Mouse (Mus musculus) 3134 (cell line): ENCODE results near the gene Mybpc1.
"Not testable (repeated sequence)": the region's sequence is repeated elsewhere in the genome, so short reads cannot be mapped to it uniquely, and the experiment has no call there.

Experiments used
- DNase-seq: peaks from one replicate; pipeline ENCODE4 v3.0.0-alpha.2; 2011; ENCODE audit warnings: low spot score; ENCODE audit not compliant: insufficient read length; ENCODE audit errors: extremely low read depth

Gene Mybpc1

DNA sequence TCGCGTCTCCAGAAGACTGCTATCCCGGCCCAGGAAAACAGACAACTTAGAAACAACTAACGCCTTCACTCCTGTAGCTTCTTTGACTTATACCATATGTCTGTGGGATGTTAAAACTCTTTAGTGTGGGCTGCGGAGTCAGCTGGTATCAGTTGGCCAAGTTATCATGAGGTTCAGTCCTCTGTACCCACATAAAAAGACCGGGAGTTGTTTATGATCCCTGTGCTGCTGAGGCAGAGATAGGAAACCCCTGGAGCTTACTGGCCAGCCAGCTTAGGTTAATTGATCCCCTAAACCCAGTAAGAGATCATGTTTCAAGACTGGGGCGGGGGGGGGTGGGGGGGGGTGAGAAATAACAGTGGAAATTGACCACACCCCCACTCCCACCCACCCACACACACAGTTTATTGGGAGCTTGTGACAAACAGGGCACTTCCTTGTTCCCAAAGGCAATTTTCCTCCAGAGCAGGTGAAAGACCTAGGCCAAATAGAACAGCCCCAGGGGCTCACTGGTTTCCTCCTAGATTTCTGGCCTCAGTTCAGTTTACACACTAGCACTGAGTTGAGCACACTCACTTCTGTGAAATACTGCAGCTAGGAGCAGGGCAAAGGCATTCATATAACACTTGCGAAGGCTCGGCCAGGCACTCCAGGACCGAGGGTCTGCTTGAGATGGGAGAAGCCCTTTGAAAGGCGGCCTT, 107.9 kb downstream of the Mybpc1 start:
- DNase-seq: no peak

- no peak for DNase-seq
Observed at GRCm38 (mm10) chr10:88494959-88495587, 109.9 kb downstream of the Mybpc1 start.

DNA sequence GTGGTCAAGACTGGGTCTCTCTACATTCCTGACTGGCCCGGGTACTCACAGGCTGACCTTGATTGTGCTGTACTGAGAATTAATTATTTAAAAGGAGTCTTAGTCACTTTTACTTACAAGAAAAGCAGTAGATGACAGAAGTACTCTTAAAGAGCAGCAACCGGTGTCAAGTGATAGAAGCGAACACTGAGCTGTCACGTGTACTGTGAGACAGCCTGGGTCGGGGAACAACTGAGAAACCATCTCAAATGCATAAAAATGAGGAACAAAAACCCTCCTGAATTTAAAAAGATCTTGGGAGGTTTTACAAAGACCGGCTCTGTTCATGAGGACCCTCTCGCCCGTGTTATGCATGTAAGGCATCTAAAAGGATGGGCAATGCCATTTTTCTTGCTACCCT, 112.3 kb downstream of the Mybpc1 start:
- no peak for DNase-seq

DNA sequence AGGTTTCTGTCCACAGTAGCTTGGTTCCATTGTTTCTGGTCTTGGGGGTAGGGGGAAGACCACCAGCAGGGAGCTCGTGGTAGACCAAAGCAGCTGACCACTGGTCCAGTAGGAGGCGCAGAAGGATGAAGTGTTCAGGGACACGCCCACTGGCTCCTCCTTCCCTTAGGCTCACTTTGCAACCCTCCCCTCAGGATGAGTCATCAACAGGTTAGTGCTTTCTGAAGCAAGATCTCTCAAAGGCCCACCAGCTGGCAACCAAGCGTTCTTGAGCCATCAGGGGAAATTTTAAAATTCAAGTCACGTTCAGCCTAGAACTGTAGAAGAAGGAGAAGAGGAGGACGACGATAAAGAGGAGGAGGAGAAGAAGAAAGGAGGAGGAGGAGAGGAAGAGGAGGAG, 113.3 kb downstream of the Mybpc1 start:
- DNase-seq: no peak

DNA sequence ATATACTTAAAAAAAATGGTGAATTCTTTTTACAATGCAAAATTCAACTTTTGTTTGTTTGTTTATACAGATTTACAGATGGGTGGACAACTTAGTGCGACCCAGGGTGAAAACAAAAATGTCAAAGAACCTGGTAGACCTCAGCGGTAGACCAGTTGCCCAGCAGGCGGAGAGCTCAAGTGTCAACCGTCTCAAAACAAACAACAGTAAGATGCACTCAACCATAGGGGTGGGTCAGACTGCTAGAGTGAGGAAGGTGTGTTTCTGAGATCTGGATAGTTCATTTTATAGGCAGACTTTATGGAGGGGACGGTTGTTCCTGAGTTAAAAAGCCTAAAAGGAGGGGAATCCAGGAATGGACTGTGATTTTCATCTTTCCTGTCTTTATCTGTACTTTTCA, 116.3 kb downstream of the Mybpc1 start:
- no peak for DNase-seq

DNA sequence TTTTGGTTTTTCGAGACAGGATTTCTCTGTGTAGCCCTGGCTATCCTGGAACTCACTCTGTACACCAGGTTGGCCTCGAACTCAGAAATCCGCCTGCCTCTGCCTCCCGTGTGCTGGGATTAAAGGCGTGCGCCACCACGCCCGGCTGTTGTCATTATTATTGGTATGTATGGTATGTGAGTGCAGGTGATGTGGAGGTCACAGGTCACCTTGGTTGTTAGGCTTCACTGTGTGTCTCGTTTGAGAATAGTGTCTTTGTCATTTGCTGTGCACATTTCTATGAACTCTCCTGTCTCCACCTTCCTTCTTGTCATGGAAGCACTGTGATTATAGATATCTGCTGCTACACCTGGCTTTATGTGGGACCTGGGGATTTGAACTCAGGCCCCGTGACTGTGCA, 122.1 kb downstream of the Mybpc1 start:
- DNase-seq: not testable (repeated sequence)
